Mouse (Mus musculus): ENCODE measurements around the gene Tmem45b.

GRCm38 (mm10) chr9:31376661-31377060 is 87.6 kb downstream of the Tmem45b start:
- TF ChIP-seq POLR2A (IDR thresholded peaks at IDR 0.05; ENCODE audit: insufficient read depth, low read depth, low read length) (no peak), CTCF (IDR thresholded peaks at IDR 0.05) (no peak), EP300 (IDR thresholded peaks at IDR 0.05; ENCODE audit: insufficient read depth, low read depth, low read length) (no peak)
